Mouse (Mus musculus): ENCODE results near the gene Kif6.

GRCm38 (mm10) chr17:49761838-49762237 is 146.9 kb downstream of the Kif6 start:
- TF ChIP-seq CTCF (IDR thresholded peaks at IDR 0.05; ENCODE audit: borderline replicate concordance, extremely low read depth, insufficient read depth, insufficient read length) = no peak
- no peak for TF ChIP-seq POLR2A (IDR thresholded peaks at IDR 0.05; ENCODE audit: borderline replicate concordance, extremely low read depth, insufficient read depth, insufficient read length, poor library complexity, severe bottlenecking)
